Mouse (Mus musculus) E14TG2a.4 (cell line): Measurements from ENCODE around the gene Tead1.
"Not testable (repeated sequence)": the region's sequence is repeated elsewhere in the genome, so short reads cannot be mapped to it uniquely, and the experiment has no call there.

Experiments
- CTCF ChIP-seq: conservative IDR thresholded peaks from 2 replicates; pipeline ENCODE4 v1.5.1; 2014; ENCODE audit warnings: low read length
- POU5F1 ChIP-seq: IDR thresholded peaks from 2 replicates; pipeline ENCODE4 v1.6.1; 2014; ENCODE audit warnings: low read length, borderline replicate concordance

- not testable (repeated sequence) for TF ChIP-seq CTCF, POU5F1
These were observed 256.8 kb downstream of the Tead1 start for GRCm38 (mm10) chr7:112935876-112936275.
